ENCODE assay signal across 8 mouse cellular contexts in the genomic region with DNA sequence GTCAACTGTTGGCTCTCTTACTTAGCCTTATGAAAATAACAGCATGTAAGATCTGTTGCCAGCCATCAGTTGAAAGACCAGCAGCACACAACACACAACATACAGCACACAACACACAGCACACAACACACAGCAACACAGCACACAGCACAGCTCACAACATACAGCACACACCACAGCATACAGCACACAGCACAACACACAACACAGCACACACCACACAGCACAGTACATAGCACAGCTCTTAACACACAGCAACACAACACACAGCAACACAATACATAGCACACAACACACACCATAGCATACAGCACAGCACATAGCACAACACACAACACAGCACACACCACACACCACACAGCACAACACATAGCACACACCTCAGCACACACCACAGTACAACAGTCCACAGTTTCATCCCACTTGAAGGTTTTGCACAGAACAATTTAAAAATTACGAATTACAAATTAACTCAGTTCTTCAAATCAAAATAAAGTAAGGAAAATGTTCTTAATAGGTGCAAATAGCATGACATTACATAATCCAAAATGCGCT.
DNase-seq lines count a peak whose midpoint lies in the region; ATAC-seq lines count a peak whose summit lies in the region.
"Had no signal": no experiment of that assay in that cellular context is flagged by ENCODE, and none has a peak within 500 bp of the region (broad histone marks: within the 10 kb centered on the region; RNA-seq: fewer than 3 reads in every experiment).

No protein-coding gene starts in this region.

- no peaks in the 10 kb centered on the region for H3K36me3 ChIP-seq in heart, embryonic 14.5 days (ENCODE audit: control insufficient read depth, insufficient read depth, low read length)
- no peaks in the 10 kb centered on the region for H3K36me3 ChIP-seq in lung, embryonic 16.5 days (ENCODE audit: control insufficient read depth, insufficient read depth, low read length)
- no peaks in the 10 kb centered on the region for H3K36me3 ChIP-seq in forebrain, embryonic 15.5 days
- no peaks in the 10 kb centered on the region for H3K36me3 ChIP-seq in neural tube, embryonic 14.5 days (ENCODE audit: control insufficient read depth, insufficient read depth, low read length)

- no peaks in the 10 kb centered on the region for H3K9me3 ChIP-seq in heart, embryonic 14.5 days (ENCODE audit: control insufficient read depth, low read length)
- no peaks in the 10 kb centered on the region for H3K9me3 ChIP-seq in lung, embryonic 16.5 days (ENCODE audit: control insufficient read depth, low read length)
- H3K9me3 ChIP-seq in forebrain, embryonic 15.5 days: no peaks in the 10 kb centered on the region
- no peaks in the 10 kb centered on the region for H3K9me3 ChIP-seq in neural tube, embryonic 14.5 days (ENCODE audit: control insufficient read depth, low read length)

- peak overlapping the region; percentile 41 to 92 for H3K27ac ChIP-seq in heart, embryonic 14.5 days (replicated peaks in 1 of 2; ENCODE audit: control insufficient read depth in 1 of 2, insufficient read depth in 1 of 2, low read depth in 2 of 2, low read length in 2 of 2)
- H3K27ac ChIP-seq in lung, embryonic 16.5 days (ENCODE audit: low read length): peak overlapping the region; percentile 24
- H3K27ac ChIP-seq in forebrain, embryonic 15.5 days (replicated peaks): no peak overlapping the region
- H3K27ac ChIP-seq in neural tube, embryonic 14.5 days (ENCODE audit: low read depth, low read length): no peak overlapping the region

- no peaks in the 10 kb centered on the region for H3K27me3 ChIP-seq in heart, embryonic 14.5 days (ENCODE audit: control insufficient read depth, insufficient read depth, low read length)
- H3K27me3 ChIP-seq in lung, embryonic 16.5 days (ENCODE audit: control insufficient read depth, insufficient read depth, low read depth, low read length): no peaks in the 10 kb centered on the region
- no peaks in the 10 kb centered on the region for H3K27me3 ChIP-seq in forebrain, embryonic 15.5 days
- no peaks in the 10 kb centered on the region for H3K27me3 ChIP-seq in neural tube, embryonic 14.5 days (ENCODE audit: control insufficient read depth, insufficient read depth, low read length)

- ATAC-seq in heart, embryonic 14.5 days (ENCODE audit: insufficient number of reproducible peaks, insufficient read depth, low FRiP score, low read depth): no peak
- no peak for ATAC-seq in lung, embryonic 16.5 days (ENCODE audit: low read depth)
- ATAC-seq in forebrain, embryonic 15.5 days (replicated peaks): 0 out of 2 replicates have a peak, but pooled peaks have one; percentile 23
- 0 out of 2 replicates have a peak, but pooled peaks have one; percentile 34 for ATAC-seq in neural tube, embryonic 14.5 days (ENCODE audit: low read depth)
- ATAC-seq in erythroid progenitor cell, adult 5-6 weeks (replicated peaks; ENCODE audit: low FRiP score, poor library complexity, severe bottlenecking): no peak

- WGBS in heart, embryonic 14.5 days: 73% methylated on average over 2 of the region's 2 CpGs
- WGBS in lung, embryonic 16.5 days: 80% methylated on average over 2 of the region's 2 CpGs
- 93% methylated on average over 2 of the region's 2 CpGs for WGBS in forebrain, embryonic 15.5 days
- 98% methylated on average over 2 of the region's 2 CpGs for WGBS in neural tube, embryonic 14.5 days

- H3K4me1 ChIP-seq in heart, embryonic 14.5 days (ENCODE audit: control insufficient read depth in 2 of 2, insufficient read depth in 2 of 2, low read length in 2 of 2): peaks cover 17 to 60% of the 10 kb centered on the region in 2 experiments
- H3K4me1 ChIP-seq in lung, embryonic 16.5 days (replicated peaks; ENCODE audit: control insufficient read depth, insufficient read depth, low read length): peaks cover 53% of the 10 kb centered on the region
- H3K4me1 ChIP-seq in forebrain, embryonic 15.5 days: peaks cover 34% of the 10 kb centered on the region
- H3K4me1 ChIP-seq in neural tube, embryonic 14.5 days (ENCODE audit: control insufficient read depth, insufficient read depth, low read length): 0 out of 2 replicates have a peak, but pooled peaks cover 4% of the 10 kb centered on the region

- H3K4me3 ChIP-seq in heart, embryonic 14.5 days (ENCODE audit: control insufficient read depth in 1 of 2, insufficient read depth in 1 of 2, low read depth in 1 of 2, low read length in 2 of 2): peak overlapping the region; percentile 22 to 38
- no peak overlapping the region for H3K4me3 ChIP-seq in lung, embryonic 16.5 days (ENCODE audit: low read length)
- no peak overlapping the region for H3K4me3 ChIP-seq in forebrain, embryonic 15.5 days
- no peak overlapping the region for H3K4me3 ChIP-seq in neural tube, embryonic 14.5 days (ENCODE audit: low read depth, low read length)

- no peak for DNase-seq in heart, adult 9 months (ENCODE audit: low spot score in 2 of 2)
- DNase-seq in lung, postnatal 10 days: no peak
- DNase-seq: thymus, adult 2 months had no signal

- peak overlapping the region; percentile 71 for H3K9ac ChIP-seq in heart, embryonic 14.5 days (ENCODE audit: low read length)
- 0 out of 2 replicates have a peak overlapping the region, but pooled peaks have one; percentile 9 for H3K9ac ChIP-seq in lung, embryonic 16.5 days (ENCODE audit: low read length)
- no peak overlapping the region for H3K9ac ChIP-seq in forebrain, embryonic 15.5 days (replicated peaks)
- no peak overlapping the region for H3K9ac ChIP-seq in neural tube, embryonic 14.5 days (replicated peaks; ENCODE audit: low read depth, low read length)

- peak overlapping the region; percentile 74 for H3K4me2 ChIP-seq in heart, embryonic 14.5 days (ENCODE audit: low read length)
- peak overlapping the region; percentile 15 for H3K4me2 ChIP-seq in lung, embryonic 16.5 days (ENCODE audit: low read depth, low read length)
- no peak overlapping the region for H3K4me2 ChIP-seq in forebrain, embryonic 15.5 days (replicated peaks)
- no peak overlapping the region for H3K4me2 ChIP-seq in neural tube, embryonic 14.5 days (ENCODE audit: low read depth, low read length)

Comparison
In these comparisons a context has a peak if more than half of its experiments do, and no peak if none do; other contexts are left out.
1. ATAC-seq: peak in forebrain, embryonic 15.5 days (single experiment) and neural tube, embryonic 14.5 days (single experiment); none in heart, embryonic 14.5 days (single experiment), lung, embryonic 16.5 days (single experiment) and erythroid progenitor cell, adult 5-6 weeks (single experiment).
2. H3K27ac ChIP-seq: peak in heart, embryonic 14.5 days (2 of 2) and lung, embryonic 16.5 days (single experiment); none in forebrain, embryonic 15.5 days (single experiment) and neural tube, embryonic 14.5 days (single experiment).
3. H3K4me2 ChIP-seq: peak in heart, embryonic 14.5 days (single experiment) and lung, embryonic 16.5 days (single experiment); none in forebrain, embryonic 15.5 days (single experiment) and neural tube, embryonic 14.5 days (single experiment).
4. H3K4me3 ChIP-seq: peak in heart, embryonic 14.5 days (2 of 2); none in lung, embryonic 16.5 days (single experiment), forebrain, embryonic 15.5 days (single experiment) and neural tube, embryonic 14.5 days (single experiment).
5. H3K9ac ChIP-seq: peak in heart, embryonic 14.5 days (single experiment) and lung, embryonic 16.5 days (single experiment); none in forebrain, embryonic 15.5 days (single experiment) and neural tube, embryonic 14.5 days (single experiment).